Mouse (Mus musculus) olfactory bulb, adult 2 months (tissue): Measurements from ENCODE around the gene Tbxas1.

ENCODE experiments used
- CTCF ChIP-seq: fragments of 200-500 bp; IDR thresholded peaks from 2 replicates; pipeline ENCODE4 v1.5.1; 2012; ENCODE audit warnings: low read depth, mild to moderate bottlenecking, low read length, moderate library complexity; ENCODE audit not compliant: insufficient read depth
- POLR2A ChIP-seq: fragments of 200-500 bp; IDR thresholded peaks from 2 replicates; pipeline ENCODE4 v1.6.1; 2012; ENCODE audit warnings: mild to moderate bottlenecking, low read depth, low read length, moderate library complexity; ENCODE audit not compliant: insufficient read depth

DNA sequence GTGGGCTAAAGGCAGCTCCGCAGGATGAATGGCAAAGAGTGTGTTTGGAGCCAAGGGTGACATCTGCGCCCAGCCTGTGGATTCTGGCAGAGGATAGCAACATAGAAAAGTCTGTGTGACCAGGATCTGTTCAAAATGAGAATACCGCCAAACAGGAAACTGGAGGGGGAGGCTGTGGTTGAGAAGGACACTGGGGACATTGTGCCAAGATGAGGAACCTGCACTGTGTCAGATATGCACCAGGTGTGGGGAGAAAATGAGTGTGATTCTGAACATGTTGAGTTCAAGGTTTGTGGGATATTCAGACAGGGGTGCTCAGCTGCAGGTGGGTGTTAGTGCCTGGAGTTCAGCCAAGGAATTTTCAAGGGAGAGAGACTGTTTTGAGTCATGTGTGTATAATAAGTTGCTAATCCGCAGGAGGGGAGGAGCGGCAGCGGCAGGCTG, 7.5 kb downstream of the Tbxas1 start:
- TF ChIP-seq POLR2A (no peak), CTCF (no peak)
